27 mouse cellular contexts compared by ENCODE assay signal in the genomic region with DNA sequence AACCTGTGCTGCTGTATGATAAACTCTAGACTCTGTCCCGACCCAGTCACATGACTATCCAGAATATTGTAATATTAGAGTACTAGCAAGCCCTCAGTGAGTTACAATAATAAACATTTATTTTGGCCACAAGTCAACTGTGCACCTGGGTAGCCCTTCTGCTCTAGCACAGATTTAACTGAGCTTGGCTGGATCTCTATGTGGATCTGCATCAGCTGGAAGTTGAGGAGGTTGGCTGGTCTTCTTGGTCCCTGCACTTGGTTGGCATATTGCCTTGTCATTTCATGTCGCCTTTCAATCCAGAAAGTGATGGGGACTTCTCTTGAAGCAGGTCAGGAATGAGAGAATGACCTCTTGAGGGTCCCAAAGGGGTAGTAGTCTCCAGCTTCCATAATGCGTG.
"Had no signal": no experiment of that assay in that cellular context is flagged by ENCODE, and none has a peak within 500 bp of the region (broad histone marks: within the 10 kb centered on the region; RNA-seq: fewer than 3 reads in every experiment).

No protein-coding gene starts in this region.

- H3K4me1 ChIP-seq: heart, embryonic 13.5 days; heart, embryonic 15.5 days; hindbrain, embryonic 13.5 days; hindbrain, embryonic 15.5 days; kidney, embryonic 15.5 days; limb, embryonic 13.5 days; limb, embryonic 15.5 days; liver, embryonic 12.5 days had no signal

- DNase-seq: gastrocnemius, postnatal 14 days; gastrocnemius, postnatal 36 days; heart, adult 11 months; heart, adult 2 months; heart, postnatal 14 days; heart, postnatal 36 days; kidney, adult 11 months; kidney, adult 2 months; kidney, adult 9 months; kidney, postnatal 14 days; kidney, postnatal 36 days; layer of hippocampus, postnatal 36 days; lung, adult 18-20 months had no signal

- H3K4me3 ChIP-seq: heart, adult 2 months; heart, embryonic 13.5 days; heart, embryonic 15.5 days; hindbrain, embryonic 13.5 days; hindbrain, embryonic 15.5 days; kidney, embryonic 15.5 days; left cerebral cortex, adult 2 months; limb, embryonic 13.5 days; limb, embryonic 15.5 days; liver, embryonic 12.5 days had no signal

- H3K9me3 ChIP-seq: heart, embryonic 13.5 days; heart, embryonic 15.5 days; hindbrain, embryonic 13.5 days; hindbrain, embryonic 15.5 days; kidney, embryonic 15.5 days; limb, embryonic 13.5 days; limb, embryonic 15.5 days; liver, embryonic 12.5 days had no signal

- ATAC-seq: hindbrain, postnatal 0 days; intestine, embryonic 16.5 days; liver, embryonic 12.5 days had no signal

- H3K27ac ChIP-seq: heart, adult 2 months; heart, embryonic 13.5 days; heart, embryonic 15.5 days; hindbrain, embryonic 13.5 days; hindbrain, embryonic 15.5 days; hindbrain, postnatal 0 days; kidney, embryonic 15.5 days; kidney, postnatal 0 days; left cerebral cortex, adult 2 months; limb, embryonic 13.5 days; limb, embryonic 15.5 days; liver, embryonic 12.5 days; liver, embryonic 14.5 days had no signal

- H3K27me3 ChIP-seq: heart, embryonic 13.5 days; heart, embryonic 15.5 days; hindbrain, embryonic 13.5 days; hindbrain, embryonic 15.5 days; kidney, embryonic 15.5 days; limb, embryonic 13.5 days; limb, embryonic 15.5 days; liver, embryonic 12.5 days had no signal

- H3K4me2 ChIP-seq: heart, embryonic 11.5 days; heart, embryonic 13.5 days; heart, embryonic 15.5 days; hindbrain, embryonic 13.5 days; hindbrain, embryonic 15.5 days; kidney, embryonic 15.5 days; limb, embryonic 13.5 days; limb, embryonic 15.5 days; liver, embryonic 12.5 days had no signal

- H3K36me3 ChIP-seq: heart, embryonic 13.5 days; heart, embryonic 15.5 days; hindbrain, embryonic 13.5 days; hindbrain, embryonic 15.5 days; kidney, embryonic 15.5 days; limb, embryonic 13.5 days; limb, embryonic 15.5 days; liver, embryonic 12.5 days had no signal

- H3K9ac ChIP-seq: heart, embryonic 13.5 days; heart, embryonic 15.5 days; hindbrain, embryonic 13.5 days; hindbrain, embryonic 15.5 days; kidney, embryonic 15.5 days; limb, embryonic 13.5 days; limb, embryonic 15.5 days; liver, embryonic 12.5 days; liver, embryonic 14.5 days had no signal
